Mouse (Mus musculus): ENCODE measurements around the gene Dgkz.

- no peak for TF ChIP-seq CTCF (IDR thresholded peaks at IDR 0.05; ENCODE audit: borderline replicate concordance, insufficient read depth, low read length)
- no peak for TF ChIP-seq POLR2A (IDR thresholded peaks at IDR 0.05; ENCODE audit: low read depth, low read length)
Measured at GRCm38 (mm10) chr2:91906141-91906540, 69.5 kb downstream of the Dgkz start.

All from embryonic fibroblast, embryonic 13.5 days (primary cell).